Mouse (Mus musculus) layer of hippocampus, postnatal 25 days (tissue): ENCODE results near the gene Map3k6. TPM values are rescaled to one million over a fixed set of nuclear protein-coding genes. Genes with fewer than 3 reads are reported as not detected.
A peak's percentile ranks its signal among the peaks of the same experiment; 100 is the strongest.

Experiments used
- DNase-seq, 2 experiments: peaks; one replicate each; pipeline ENCODE4 v3.0.0; 2022; ENCODE audit warnings: mixed read lengths in 2 of 2, low spot score in 1 of 2; ENCODE audit errors: extremely low spot score in 1 of 2
- total RNA-seq, 2 experiments: library from RNA; stranded (reverse); gene quantifications; 2 replicates each; pipeline ENCODE4 v1.2.3; 2021

The Map3k6 gene
- total RNA-seq, 2 experiments from 2014 or later = 3.0 to 6.0 TPM

- peak; percentile 86 to 91 for DNase-seq
Measured at GRCm38 (mm10) chr4:133250609-133251008, 10.0 kb downstream of the Map3k6 start.

- no peak for DNase-seq
Measured at GRCm38 (mm10) chr4:133251214-133251613, 10.6 kb downstream of the Map3k6 start.

- peak in 1 of 2 experiments; percentile 13 for DNase-seq
Measured at GRCm38 (mm10) chr4:133252089-133252488, 11.5 kb downstream of the Map3k6 start.

- DNase-seq = no peak
Measured at GRCm38 (mm10) chr4:133253412-133253811, 12.8 kb downstream of the Map3k6 start.

GRCm38 (mm10) chr4:133255392-133255791 is 14.8 kb downstream of the Map3k6 start:
- no peak for DNase-seq

GRCm38 (mm10) chr4:133256820-133257219 is 16.2 kb downstream of the Map3k6 start:
- DNase-seq = no peak

- no peak for DNase-seq
Measured at GRCm38 (mm10) chr4:133257230-133257629, 16.6 kb downstream of the Map3k6 start.

GRCm38 (mm10) chr4:133257798-133258408 is 17.3 kb downstream of the Map3k6 start:
- no peak for DNase-seq

- no peak for DNase-seq
Measured at GRCm38 (mm10) chr4:133261641-133262374, 21.2 kb downstream of the Map3k6 start.

GRCm38 (mm10) chr4:133262375-133262765 is 21.8 kb downstream of the Map3k6 start:
- no peak for DNase-seq

GRCm38 (mm10) chr4:133262882-133263281 is 22.3 kb downstream of the Map3k6 start, which contains the start of gene Sytl1:
Sytl1 (minus strand) TSS chr4:133263113.
- no peak for DNase-seq

GRCm38 (mm10) chr4:133263756-133264155 is 23.1 kb downstream of the Map3k6 start:
- no peak for DNase-seq

GRCm38 (mm10) chr4:133264559-133264958 is 23.9 kb downstream of the Map3k6 start:
- no peak for DNase-seq

- no peak for DNase-seq
Measured at GRCm38 (mm10) chr4:133265297-133265696, 24.7 kb downstream of the Map3k6 start.

- DNase-seq = no peak
Measured at GRCm38 (mm10) chr4:133265759-133266158, 25.1 kb downstream of the Map3k6 start.

- no peak for DNase-seq
Measured at GRCm38 (mm10) chr4:133266248-133266880, 25.7 kb downstream of the Map3k6 start.

- no peak for DNase-seq
Measured at GRCm38 (mm10) chr4:133268931-133269330, 28.3 kb downstream of the Map3k6 start.

- DNase-seq = no peak
Measured at GRCm38 (mm10) chr4:133269596-133269995, 29.0 kb downstream of the Map3k6 start.

GRCm38 (mm10) chr4:133270929-133271328 is 30.3 kb downstream of the Map3k6 start:
- DNase-seq = no peak

GRCm38 (mm10) chr4:133277104-133278026 is 36.7 kb downstream of the Map3k6 start, which contains the start of gene Tmem222:
Tmem222 (minus strand) TSS chr4:133277792.
- peak; percentile 93 to 96 for DNase-seq
